Mouse (Mus musculus): ENCODE data around the gene Dlgap1. TPM values are rescaled to one million over a fixed set of nuclear protein-coding genes. Genes with fewer than 3 reads are reported as not detected.
"Not testable (repeated sequence)": the region's sequence is repeated elsewhere in the genome, so short reads cannot be mapped to it uniquely, and the experiment has no call there.

Gene Dlgap1
- polyA plus RNA-seq, 1 experiment from 2014 or later, result 3.9 TPM

DNA sequence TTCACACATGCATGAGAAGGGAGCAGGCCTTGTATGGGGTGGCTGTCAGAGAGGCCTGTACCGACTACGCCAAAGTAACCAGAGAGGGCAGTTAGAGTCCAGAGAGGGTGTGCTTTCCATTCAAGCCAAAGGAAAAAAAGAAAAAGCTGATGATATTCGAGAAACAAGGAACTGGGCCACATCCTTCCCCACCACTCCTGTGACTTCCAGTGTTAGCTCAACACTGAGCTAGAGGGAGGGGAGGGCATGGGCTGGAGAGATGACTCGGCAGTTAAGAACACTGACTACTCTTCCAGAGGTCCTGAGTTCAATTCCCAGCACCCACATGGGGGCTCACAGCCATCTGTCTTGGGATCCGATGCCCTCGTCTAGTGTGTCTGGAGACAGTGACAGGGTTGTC is 860.3 kb downstream of the Dlgap1 start:
- H3K36me3 ChIP-seq, result no peaks in the 10 kb centered on the region
- no peak overlapping the region for H3K9ac ChIP-seq
- 0 out of 2 replicates have a peak, but pooled peaks cover 4% of the 10 kb centered on the region for H3K9me3 ChIP-seq
- H3K27ac ChIP-seq, result no peak overlapping the region
- H3K4me2 ChIP-seq, result no peak overlapping the region
- H3K27me3 ChIP-seq, result no peaks in the 10 kb centered on the region
- WGBS, result 81% methylated on average over 6 of the region's 6 CpGs
- no peak overlapping the region for H3K4me3 ChIP-seq
- no peak for ATAC-seq (ENCODE audit: insufficient number of reproducible peaks, insufficient read depth, low FRiP score, low TSS enrichment, low read depth)
- peaks cover under 1% of the 10 kb centered on the region for H3K4me1 ChIP-seq

DNA sequence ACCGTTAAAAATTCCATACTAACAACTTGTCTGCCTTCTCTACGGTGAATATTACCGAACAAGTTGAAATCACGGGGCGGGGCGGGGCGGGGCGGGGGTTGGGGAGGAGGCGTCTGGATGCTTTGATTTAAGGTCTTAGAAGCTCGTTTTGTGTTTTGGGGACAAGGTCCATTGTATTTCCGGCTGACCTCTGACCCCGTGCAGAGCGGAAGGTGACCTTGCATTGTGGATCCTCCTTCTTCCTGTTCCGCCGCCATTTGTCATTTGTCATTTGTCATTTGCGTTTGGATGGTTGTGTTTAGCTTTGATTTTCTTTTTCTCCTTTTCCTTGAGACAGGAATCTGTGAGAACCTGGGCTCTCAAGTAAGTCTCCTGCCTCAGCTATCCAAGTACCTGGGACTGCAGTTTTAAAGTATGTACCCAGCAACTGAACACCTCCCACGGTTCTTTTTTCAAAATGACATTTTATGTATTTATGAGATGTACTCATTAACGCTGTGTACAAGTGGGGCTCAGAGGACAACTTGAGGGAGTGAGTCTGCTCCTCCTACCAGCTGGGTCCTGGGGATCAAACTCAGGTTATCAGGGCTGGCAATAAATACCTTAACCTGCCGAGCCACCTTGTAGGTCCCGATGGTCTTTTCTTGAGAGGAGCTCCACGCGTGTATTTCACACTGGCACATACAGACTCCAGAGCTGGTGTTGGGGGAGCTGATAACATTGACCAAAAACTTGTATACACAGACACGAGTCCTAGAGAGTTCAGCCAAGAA is 861.3 kb downstream of the Dlgap1 start:
- WGBS, result 87% methylated on average over 23 of the region's 23 CpGs
- Histone ChIP-seq H3K9me3 (0 out of 2 replicates have a peak, but pooled peaks cover 4% of the 10 kb centered on the region), H3K27ac (no peak overlapping the region)

DNA sequence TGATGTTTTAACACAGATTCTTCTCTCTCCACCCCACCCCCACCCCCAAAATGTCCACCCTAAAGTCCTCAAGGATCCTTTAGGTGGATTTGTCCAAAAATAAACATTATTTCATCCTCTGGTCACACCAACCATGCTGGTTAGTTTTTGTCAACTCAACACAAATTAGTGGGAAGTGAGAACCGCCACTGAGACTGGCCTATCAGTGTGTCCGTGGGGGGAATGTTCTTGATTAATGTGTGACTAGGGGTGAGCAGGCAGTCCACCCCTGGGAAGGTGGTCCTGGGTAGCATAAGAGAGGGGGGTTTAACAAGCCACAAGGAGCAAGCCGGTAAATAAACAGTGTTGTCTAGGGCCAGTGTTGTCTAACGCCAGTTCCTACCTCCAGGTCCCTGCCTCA is 862.7 kb downstream of the Dlgap1 start:
- no peak overlapping the region for H3K9ac ChIP-seq
- 0 out of 2 replicates have a peak, but pooled peaks cover 4% of the 10 kb centered on the region for H3K9me3 ChIP-seq
- no peaks in the 10 kb centered on the region for H3K36me3 ChIP-seq
- no peak overlapping the region for H3K27ac ChIP-seq
- WGBS, result 85% methylated on average over 4 of the region's 4 CpGs
- ATAC-seq (ENCODE audit: insufficient number of reproducible peaks, insufficient read depth, low FRiP score, low TSS enrichment, low read depth), result no peak
- peaks cover 14% of the 10 kb centered on the region for H3K4me1 ChIP-seq
- no peaks in the 10 kb centered on the region for H3K27me3 ChIP-seq
- H3K4me3 ChIP-seq, result no peak overlapping the region
- no peak overlapping the region for H3K4me2 ChIP-seq

More for the DNA sequence above, 861.3 kb downstream of the Dlgap1 start:
- Histone ChIP-seq H3K4me1 (peaks cover 10% of the 10 kb centered on the region), H3K36me3 (no peaks in the 10 kb centered on the region), H3K27me3 (no peaks in the 10 kb centered on the region), H3K4me2 (no peak overlapping the region), H3K4me3 (no peak overlapping the region), H3K9ac (no peak overlapping the region)
- ATAC-seq (ENCODE audit: insufficient number of reproducible peaks, insufficient read depth, low FRiP score, low TSS enrichment, low read depth), result no peak

DNA sequence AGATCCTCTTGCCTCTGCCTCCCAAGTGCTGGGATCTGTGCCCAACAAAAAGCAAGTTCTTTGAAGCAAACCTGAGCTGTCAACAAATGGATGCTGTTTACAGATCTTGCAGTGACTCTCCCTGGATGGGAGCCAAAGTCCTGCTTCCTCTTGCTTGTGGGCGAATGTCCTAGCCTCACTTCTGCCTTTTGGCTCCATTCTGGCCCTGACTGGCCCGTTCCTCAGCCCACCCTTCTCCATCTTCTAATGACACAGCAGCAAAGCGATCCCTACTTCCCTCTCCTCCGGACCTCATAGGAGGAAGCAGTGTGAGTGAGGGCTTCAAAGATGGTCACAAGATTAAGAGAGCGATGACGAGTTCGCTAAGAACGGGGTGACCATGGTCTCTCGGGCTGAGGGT is 863.7 kb downstream of the Dlgap1 start:
- H3K27me3 ChIP-seq, result no peaks in the 10 kb centered on the region
- no peak overlapping the region for H3K27ac ChIP-seq
- WGBS, result 93% methylated on average over 9 of the region's 9 CpGs
- H3K4me1 ChIP-seq, result peaks cover 14% of the 10 kb centered on the region
- 0 out of 2 replicates have a peak, but pooled peaks cover 3% of the 10 kb centered on the region for H3K36me3 ChIP-seq
- H3K9ac ChIP-seq, result no peak overlapping the region
- no peak overlapping the region for H3K4me2 ChIP-seq
- 0 out of 2 replicates have a peak, but pooled peaks cover 4% of the 10 kb centered on the region for H3K9me3 ChIP-seq
- no peak for ATAC-seq (ENCODE audit: insufficient number of reproducible peaks, insufficient read depth, low FRiP score, low TSS enrichment, low read depth)
- no peak overlapping the region for H3K4me3 ChIP-seq

DNA sequence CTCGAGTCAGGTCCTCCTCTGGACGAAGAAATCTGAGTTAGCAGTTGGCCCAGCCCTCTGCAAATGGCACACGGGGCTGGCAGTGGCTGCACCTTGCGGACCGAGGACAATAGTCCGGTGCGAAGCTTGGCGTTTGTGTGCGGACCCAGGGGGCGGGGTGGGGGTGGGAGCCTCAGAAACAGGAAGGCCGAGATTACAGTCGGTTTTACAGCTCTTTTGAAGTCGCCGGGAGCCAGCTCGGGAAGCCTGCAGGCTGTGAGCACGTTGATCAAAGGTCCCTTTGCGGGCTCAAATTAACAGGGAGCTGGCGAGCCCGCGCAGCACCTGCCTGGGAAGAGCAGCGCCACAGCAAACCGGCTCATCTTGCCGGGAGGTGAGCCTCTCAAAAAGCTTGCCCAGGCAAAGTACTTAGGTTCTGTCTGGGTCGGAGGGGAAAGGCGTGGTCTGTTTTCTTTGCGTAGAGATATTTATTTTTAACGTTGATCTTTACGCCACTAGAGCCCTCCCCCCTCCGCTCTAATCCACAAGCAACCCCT is 865.6 kb downstream of the Dlgap1 start:
- Histone ChIP-seq H3K9me3 (0 out of 2 replicates have a peak, but pooled peaks cover 4% of the 10 kb centered on the region), H3K4me2 (peak overlapping the region; percentile 79), H3K4me3 (peak overlapping the region; percentile 41), H3K36me3 (peaks cover 12% of the 10 kb centered on the region), H3K27me3 (no peaks in the 10 kb centered on the region), H3K9ac (peak overlapping the region; percentile 62; the same call in 1 of the 2 replicates), H3K4me1 (peaks cover 14% of the 10 kb centered on the region), H3K27ac (0 out of 2 replicates have a peak overlapping the region, but pooled peaks have one; percentile 11)
- 1% methylated on average over 29 of the region's 29 CpGs for WGBS
- no peak for ATAC-seq (ENCODE audit: insufficient number of reproducible peaks, insufficient read depth, low FRiP score, low TSS enrichment, low read depth)

DNA sequence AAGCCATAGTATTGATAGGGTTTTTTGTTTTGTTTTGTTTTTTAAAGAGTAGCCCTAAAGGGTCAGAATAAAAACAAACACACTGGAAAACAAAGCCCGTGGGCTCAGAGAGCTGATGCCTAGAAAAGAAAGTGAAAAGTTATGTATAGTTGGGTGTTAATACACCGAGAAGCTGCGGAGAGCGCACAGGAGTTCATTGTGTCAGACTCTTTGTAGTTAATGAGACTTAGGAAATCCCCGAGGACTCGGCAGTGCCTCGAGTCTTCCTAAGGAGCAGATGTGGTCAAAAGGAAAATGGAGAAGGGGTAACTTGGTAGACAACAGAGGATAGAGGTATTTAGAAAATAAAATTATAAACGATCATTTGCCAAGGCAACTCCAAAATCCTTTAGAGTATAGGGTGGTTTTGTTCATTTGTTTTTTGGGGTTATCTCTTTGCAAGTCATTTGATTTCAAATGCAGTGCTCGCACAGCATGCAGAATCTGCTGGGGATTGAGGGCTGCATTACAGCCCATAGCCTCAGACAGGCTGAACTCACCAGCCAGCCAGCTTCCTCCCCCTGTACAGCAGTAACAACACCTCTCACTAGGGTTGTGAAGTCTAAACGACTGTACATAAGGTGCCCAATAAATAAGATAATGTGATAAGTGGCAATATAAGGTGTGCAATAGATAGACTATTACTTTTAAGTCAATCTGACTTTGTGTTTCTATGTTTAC is 866.4 kb downstream of the Dlgap1 start:
- H3K9me3 ChIP-seq, result 0 out of 2 replicates have a peak, but pooled peaks cover 4% of the 10 kb centered on the region
- H3K36me3 ChIP-seq, result peaks cover 19% of the 10 kb centered on the region
- H3K9ac ChIP-seq, result peak overlapping the region; percentile 62; the same call in 1 of the 2 replicates
- no peak for ATAC-seq (ENCODE audit: insufficient number of reproducible peaks, insufficient read depth, low FRiP score, low TSS enrichment, low read depth)
- H3K4me2 ChIP-seq, result peak overlapping the region; percentile 79
- peak overlapping the region; percentile 41 for H3K4me3 ChIP-seq
- peaks cover 14% of the 10 kb centered on the region for H3K4me1 ChIP-seq
- H3K27ac ChIP-seq, result no peak overlapping the region
- H3K27me3 ChIP-seq, result no peaks in the 10 kb centered on the region
- WGBS, result 3% methylated on average over 10 of the region's 10 CpGs

DNA sequence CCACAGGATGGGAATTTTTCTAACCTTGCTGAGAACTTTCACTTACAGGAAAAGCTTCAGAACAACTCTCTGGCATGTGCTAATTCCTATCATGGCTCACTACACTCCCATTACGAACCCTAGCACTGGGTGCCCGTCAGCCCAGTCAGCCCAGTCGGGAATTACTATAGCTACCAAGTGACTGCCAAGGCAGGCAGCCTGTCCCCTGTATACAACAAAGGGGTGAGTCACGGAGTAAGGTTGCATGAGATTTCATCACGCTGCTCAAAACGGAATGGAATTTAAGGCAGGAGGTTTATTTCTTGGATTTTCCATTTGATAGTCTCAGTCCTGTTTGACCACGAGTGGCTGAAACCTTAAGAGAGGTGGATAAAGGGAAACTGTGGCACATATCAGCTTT is 867.9 kb downstream of the Dlgap1 start:
- H3K4me2 ChIP-seq, result no peak overlapping the region
- ATAC-seq (ENCODE audit: insufficient number of reproducible peaks, insufficient read depth, low FRiP score, low TSS enrichment, low read depth), result no peak
- 0 out of 2 replicates have a peak, but pooled peaks cover 4% of the 10 kb centered on the region for H3K9me3 ChIP-seq
- peaks cover 14% of the 10 kb centered on the region for H3K4me1 ChIP-seq
- H3K27ac ChIP-seq, result no peak overlapping the region
- H3K4me3 ChIP-seq, result no peak overlapping the region
- peaks cover 28% of the 10 kb centered on the region for H3K36me3 ChIP-seq
- no peaks in the 10 kb centered on the region for H3K27me3 ChIP-seq
- WGBS, result 57% methylated on average over 7 of the region's 7 CpGs
- H3K9ac ChIP-seq, result no peak overlapping the region

DNA sequence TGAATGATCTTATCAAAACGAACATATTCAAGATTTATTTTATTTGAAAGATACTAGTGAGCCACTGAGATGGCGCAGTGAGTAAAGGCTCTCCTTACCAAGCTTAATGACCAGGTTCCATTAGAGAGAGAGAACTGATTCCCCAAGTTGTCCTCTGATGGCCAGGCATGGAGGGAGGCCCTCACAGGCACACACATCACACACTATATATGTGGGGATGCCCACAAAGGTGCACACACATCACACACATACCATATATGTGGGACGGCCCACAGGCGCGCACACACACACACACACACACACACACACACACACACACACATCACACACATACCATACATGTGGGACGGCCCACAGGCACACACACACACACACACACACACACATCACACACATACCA is 868.6 kb downstream of the Dlgap1 start:
- not testable (repeated sequence) for H3K9me3 ChIP-seq; H3K4me2 ChIP-seq; H3K9ac ChIP-seq; H3K27me3 ChIP-seq; H3K4me3 ChIP-seq; ATAC-seq (ENCODE audit: insufficient number of reproducible peaks, insufficient read depth, low FRiP score, low TSS enrichment, low read depth); H3K27ac ChIP-seq
- Histone ChIP-seq H3K4me1 (peaks cover 14% of the 10 kb centered on the region), H3K36me3 (peaks cover 33% of the 10 kb centered on the region)
- WGBS, result 89% methylated on average over 5 of the region's 6 CpGs

DNA sequence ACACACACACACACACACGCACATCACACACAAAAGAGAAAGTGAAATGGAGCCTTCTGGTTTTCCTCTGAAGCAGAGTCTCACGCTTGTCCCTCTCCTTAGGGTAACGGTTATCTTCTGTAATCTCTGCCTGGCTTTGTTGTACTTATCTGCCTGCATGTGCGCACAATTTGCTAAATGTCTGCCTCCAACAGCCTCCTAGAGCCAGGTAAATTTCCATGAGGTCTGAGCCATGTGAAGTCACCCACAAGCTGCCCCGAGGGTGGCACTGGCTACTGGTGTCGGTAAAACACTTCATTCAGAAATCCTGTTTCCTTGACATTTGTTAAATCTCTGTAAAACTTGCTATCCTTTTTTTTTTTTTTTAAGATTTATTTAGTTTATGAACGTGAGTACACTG is 869.2 kb downstream of the Dlgap1 start:
- WGBS, result 79% methylated on average over 7 of the region's 7 CpGs
- Histone ChIP-seq H3K27ac (no peak overlapping the region), H3K36me3 (peaks cover 38% of the 10 kb centered on the region), H3K27me3 (no peaks in the 10 kb centered on the region), H3K9ac (no peak overlapping the region), H3K4me1 (peaks cover 14% of the 10 kb centered on the region), H3K9me3 (no peaks in the 10 kb centered on the region), H3K4me2 (no peak overlapping the region), H3K4me3 (no peak overlapping the region)
- no peak for ATAC-seq (ENCODE audit: insufficient number of reproducible peaks, insufficient read depth, low FRiP score, low TSS enrichment, low read depth)

DNA sequence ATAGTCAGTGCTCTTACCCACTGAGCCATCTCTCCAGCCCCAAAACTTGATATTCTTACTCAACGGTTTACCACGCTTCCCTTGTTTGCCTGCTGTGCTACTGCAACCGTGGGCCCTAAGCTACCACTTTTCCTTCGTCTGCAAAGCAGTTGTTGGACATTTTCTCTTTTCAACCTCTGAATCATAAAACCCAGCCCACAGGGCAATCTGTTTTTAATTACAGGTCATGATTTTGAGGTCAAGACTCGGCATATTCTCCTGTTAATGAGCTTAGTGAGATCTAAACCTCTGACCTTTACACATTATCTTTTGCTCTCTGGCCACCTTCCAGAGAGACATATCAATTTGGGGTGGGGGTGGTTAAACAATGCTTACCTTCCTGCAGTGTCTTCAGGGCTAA is 869.7 kb downstream of the Dlgap1 start:
- no peak overlapping the region for H3K9ac ChIP-seq
- WGBS, result 51% methylated on average over 5 of the region's 5 CpGs
- peaks cover 43% of the 10 kb centered on the region for H3K36me3 ChIP-seq

DNA sequence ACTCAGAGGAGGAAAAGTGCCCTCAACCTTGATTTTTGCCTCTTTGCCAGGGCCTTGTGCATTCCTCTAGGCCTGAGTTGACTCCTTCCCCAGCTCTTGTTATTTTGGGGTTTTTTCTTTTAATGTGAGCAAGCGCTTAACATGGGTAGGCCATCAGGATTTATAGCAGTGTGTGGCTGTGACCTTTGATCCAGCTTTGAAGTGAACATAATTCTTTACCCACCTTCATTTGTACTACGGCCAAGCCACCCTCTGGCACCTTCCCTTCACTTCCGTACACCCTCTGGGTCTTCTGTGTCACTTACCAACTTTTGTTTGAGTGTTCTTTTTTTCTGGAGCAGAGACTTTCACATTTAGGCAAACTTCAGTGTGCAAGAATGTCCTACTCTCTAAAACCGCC is 874.4 kb downstream of the Dlgap1 start:
- ATAC-seq (ENCODE audit: insufficient number of reproducible peaks, insufficient read depth, low FRiP score, low TSS enrichment, low read depth), result no peak
- Histone ChIP-seq H3K4me2 (no peak overlapping the region), H3K36me3 (peaks cover 67% of the 10 kb centered on the region), H3K4me1 (peaks cover 24% of the 10 kb centered on the region), H3K4me3 (no peak overlapping the region), H3K27me3 (no peaks in the 10 kb centered on the region), H3K9me3 (no peaks in the 10 kb centered on the region), H3K9ac (no peak overlapping the region), H3K27ac (no peak overlapping the region)
- 85% methylated on average over 4 of the region's 4 CpGs for WGBS

More for the DNA sequence above, 869.7 kb downstream of the Dlgap1 start:
- Histone ChIP-seq H3K4me3 (no peak overlapping the region), H3K9me3 (no peaks in the 10 kb centered on the region), H3K27ac (no peak overlapping the region), H3K27me3 (no peaks in the 10 kb centered on the region), H3K4me2 (no peak overlapping the region), H3K4me1 (peaks cover 14% of the 10 kb centered on the region)
- no peak for ATAC-seq (ENCODE audit: insufficient number of reproducible peaks, insufficient read depth, low FRiP score, low TSS enrichment, low read depth)
